Mouse (Mus musculus) spleen, postnatal 10 days (tissue): ENCODE measurements around the gene Agt.

Experiments
- DNase-seq, 2 experiments: peaks; one replicate each; pipeline ENCODE4 v3.0.0; 2021 to 2022; ENCODE audit warnings: low spot score in 2 of 2

Gene Agt

DNA sequence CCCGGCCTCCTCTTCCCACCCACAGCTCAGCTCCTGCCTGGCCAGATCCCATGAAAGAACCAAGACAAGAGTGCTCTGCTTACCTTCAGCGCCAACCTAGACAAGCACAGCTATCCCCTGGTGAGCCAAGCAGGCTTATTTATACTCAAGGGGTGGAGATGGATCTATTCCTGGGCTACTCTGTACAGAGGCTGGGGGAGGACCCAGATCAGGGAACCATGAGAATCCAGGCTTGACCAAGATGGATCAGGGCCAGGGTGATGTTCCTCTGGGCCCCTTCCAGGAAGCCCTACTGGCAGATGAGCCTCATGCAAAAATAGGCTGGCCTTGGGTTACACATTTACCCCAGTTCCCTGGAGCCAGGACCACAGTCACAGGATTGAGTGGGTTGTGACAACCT is at the start of gene Agt:
Agt (minus strand) TSS at position 114 of the 400 bp plus-strand sequence.
- DNase-seq = no peak

DNA sequence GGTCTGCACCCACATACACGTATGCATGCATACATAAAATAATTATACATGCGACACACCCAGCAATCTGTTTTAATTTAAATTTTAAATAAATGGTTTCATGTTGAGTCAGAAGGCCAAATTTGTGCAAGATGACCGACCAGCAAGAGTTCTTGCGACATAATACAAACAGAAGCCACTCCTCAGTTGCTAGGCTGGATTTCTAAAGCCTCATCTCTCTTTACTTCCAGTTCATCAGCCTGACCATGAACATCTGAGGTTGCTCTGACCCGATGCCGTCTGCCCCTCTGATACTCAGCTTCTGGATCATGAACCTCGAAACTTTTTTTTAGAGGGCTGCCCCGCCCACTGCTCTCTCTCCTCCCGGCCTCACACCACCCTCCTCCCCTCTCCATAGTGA is 48.7 kb upstream of the Agt start:
- DNase-seq = no peak

DNA sequence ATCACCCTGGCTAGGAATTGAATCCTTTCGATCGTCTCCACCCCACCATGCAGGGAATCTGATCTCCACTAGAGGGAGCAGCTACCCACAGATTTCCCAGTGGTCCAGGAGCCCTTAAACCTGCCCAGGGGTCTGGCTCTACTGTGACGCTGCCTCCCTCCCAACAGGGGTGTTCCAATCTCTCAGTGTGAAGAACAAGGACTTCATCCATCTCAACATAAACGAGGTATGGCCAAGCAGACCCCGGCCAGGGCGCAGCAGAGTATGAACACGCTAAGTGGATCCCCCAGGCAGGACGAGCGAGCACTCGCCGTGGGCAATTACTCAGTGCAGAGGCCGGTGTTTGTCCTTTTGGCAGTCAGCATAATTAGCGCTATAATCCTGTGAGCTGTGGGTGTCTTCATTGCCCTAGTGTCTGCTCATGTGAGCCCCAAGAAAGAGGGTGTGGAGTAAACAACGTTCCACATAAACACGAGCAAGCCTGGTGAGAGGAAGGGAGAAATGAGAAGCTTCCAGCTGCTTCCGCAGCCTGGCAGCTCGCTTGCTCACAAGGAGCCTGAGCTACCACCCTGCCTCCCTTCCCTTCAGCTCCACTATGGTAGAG is 47.9 kb upstream of the Agt start:
- peak; percentile 56 to 71 for DNase-seq

DNA sequence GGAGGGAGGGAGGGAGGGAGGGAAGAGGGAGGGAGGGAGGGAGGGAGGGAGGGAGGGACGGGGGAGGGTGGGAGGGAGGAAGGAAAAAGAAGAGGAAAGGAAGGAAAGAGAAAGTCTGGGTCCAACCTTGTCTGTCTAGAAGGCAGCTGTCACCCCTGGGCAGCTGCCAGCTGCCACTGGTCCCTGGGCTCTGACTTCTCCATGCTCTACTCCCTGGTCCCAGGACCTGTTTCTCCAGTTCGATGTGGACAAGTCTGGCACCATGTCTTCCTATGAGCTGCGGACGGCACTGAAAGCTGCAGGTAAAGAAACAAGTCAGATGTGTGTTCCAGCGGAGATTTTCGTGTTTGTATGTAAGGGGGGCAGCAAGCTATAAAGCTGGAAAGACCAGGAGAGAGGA is 44.8 kb upstream of the Agt start:
- DNase-seq = no peak

DNA sequence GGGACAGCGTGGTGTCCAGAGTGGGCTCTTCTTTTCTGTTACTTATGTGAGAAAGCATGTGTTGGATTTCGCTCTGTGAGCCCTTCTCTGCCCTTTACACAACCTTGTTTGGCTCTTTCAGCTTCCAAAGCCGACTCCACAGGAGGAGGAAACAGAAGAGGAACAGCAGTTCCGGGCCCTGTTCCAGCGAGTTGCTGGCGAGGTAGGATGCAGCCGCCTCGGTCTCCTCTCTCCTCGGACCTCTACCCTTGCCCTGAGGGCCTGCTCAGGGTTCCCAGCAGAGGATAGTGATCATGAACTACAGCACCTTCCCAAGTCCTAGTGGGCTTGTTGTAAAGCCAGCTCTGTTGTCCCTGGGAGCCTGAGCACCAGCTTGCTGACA is 39.5 kb upstream of the Agt start:
- no peak for DNase-seq

DNA sequence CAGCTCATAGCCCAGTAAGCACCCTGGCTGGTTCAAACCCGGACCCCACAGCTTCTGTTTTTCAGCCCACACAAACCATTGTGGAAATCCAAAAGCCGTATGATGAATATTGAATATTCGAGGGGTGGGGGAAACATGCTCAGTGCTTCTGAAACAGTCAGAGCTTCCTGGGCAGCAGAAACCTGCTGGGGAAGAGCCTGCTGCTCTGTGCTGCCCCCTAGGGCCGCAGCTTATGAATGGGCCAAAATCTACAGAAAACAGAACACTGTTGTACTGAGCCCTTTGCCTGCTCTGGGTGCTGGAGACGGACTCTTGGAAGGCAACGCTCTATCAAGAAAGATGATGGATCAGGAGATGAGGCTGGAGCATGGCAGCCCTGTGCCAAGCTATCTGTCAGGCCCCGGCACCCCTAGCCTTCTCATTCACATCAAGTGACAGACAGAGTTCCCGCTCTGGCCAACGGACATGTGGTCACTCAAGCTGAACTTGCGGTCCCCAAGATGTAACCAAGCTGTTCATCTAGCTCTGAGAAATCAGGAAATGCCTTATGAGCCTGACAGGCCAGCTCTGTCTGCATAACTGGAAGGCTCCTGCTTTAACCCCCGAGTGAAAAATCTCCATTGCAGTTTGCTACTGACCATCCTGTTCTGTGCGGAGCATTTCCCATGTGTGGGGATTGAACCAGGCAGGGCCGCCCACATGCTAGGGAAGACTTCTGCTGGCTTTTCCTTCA is 38.9 kb upstream of the Agt start:
- DNase-seq = peak in 1 of 2 experiments; percentile 33

DNA sequence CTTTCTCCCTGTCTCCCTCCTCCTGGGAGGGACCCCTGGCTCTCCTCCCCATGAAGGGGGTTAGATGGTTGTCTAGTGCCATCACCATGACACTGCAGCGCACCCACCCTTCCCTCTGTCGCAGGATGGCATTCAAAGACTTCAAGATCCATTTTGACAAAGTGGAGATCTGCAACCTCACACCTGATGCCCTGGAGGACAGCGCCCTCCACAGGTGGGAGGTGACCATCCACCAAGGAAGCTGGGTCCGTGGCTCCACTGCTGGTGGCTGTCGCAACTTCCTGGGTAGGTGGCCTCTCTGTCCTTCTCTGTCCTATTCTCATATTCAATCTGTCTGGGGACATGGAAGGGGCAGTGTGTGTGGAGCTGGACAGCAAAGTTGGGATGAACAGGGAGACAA is 34.6 kb upstream of the Agt start:
- no peak for DNase-seq

DNA sequence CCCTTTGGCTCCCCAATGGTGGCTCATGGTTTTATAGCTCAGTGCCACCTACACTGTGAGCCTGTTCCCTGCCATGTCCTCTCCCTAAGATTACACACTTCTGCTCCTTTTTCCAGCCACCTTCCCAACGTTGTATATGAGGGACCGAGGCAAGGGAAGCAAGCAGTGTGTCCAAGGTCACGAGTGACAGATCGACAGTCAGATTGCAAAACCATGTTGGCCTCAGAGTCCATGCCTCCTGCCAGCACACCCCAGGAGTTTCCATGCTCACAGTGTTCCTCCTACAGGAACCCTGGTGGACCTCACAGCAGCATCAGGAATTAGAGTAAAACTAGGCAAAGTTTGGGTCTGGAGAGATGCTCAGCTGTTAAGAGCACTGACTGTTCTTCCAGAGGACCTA is 19.9 kb upstream of the Agt start:
- DNase-seq = no peak

DNA sequence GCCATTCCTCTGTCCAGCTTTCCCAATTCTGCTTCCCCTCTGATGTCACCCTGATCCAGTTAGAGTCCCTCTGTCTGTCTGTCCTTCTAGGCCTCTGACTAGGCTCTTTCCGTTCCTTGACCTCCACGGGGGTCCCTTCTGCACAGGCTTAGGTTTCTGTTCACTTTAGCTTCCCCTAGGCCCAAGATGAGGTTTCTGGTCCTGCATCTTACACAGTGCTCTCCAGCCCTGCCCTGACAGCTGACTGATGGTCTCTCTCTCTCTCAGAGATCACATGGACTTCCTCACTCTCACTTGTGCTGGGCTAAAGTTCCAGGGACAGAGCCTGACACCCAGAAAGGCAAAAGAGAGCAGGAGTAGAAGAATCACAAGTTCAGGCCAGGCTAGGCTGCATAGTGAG is 17.1 kb upstream of the Agt start:
- no peak for DNase-seq

DNA sequence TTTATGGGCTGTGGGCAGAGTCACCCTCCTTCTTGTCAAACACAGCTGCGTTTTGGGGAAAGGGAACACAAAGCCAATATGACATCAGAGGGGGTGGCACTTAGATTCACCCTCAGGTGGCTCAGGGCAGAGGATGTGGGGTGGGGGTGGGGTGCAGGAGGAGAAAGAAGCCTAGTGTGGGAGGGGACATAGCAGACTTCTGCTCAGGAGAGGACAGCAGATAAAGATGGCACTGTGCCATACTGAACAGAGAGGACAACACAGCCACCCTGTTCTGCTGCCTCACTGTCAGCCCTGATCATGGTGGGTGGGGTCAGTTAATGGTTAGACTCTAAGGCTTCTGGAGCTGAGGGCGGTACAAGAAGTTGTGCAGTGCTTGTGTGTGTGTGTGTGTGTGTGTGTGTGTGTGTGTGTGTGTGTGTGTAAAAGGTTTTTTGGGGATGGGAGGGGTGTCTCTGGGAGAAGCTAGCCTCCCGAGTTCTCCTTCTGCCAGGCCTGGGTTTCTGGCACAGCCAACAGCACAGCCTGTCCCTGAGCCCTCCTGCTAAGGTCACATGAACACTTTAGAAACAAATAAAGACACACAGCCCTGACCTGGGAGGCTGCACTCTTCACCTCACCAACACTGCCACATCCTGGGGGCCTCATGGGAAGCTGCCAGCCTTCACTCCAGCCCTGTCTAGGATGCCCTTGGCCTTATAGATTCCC is 16.4 kb upstream of the Agt start:
- DNase-seq = no peak

DNA sequence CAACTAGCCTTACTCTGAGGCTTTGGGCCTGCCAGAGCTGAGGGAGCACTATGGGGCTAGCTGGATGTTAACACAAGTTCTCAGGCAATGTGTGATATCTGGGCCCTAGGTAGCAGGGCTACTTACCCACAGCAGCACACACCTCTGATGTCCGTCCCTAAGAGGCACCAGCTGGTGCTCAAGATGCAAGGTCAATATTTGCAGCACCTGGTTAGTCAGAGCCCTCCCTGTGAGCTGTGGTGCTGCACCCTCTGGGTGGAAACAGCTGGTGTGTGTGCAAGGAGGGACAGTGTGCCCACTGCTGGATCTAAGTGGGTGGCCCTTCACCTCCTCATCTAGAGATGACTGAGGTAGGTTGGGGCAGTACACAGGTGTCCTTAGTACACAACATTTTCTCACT is 7.2 kb upstream of the Agt start:
- DNase-seq = no peak

DNA sequence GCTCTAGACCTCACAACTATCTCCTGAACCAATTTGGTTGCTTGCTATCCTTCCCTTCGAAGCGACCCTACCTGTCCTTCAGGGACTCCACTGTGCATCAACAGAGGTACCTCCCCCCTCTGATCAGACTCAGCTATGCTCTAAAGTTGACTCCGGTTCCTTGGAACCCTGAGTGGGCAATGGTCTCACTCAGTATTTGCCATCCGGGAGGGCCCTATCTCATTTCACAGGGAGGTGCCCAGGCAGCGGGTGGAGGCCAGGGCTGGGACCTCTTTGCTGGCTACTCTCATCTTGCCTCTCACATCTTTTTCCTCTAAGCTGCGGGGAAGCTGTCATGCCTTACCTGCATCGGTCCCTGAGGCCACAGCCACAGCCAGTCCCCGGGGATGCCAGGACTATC is 6.3 kb upstream of the Agt start, which contains the start of gene Capn9:
Capn9 (plus strand) TSS at position 301 of the 400 bp plus-strand sequence.
- no peak for DNase-seq

DNA sequence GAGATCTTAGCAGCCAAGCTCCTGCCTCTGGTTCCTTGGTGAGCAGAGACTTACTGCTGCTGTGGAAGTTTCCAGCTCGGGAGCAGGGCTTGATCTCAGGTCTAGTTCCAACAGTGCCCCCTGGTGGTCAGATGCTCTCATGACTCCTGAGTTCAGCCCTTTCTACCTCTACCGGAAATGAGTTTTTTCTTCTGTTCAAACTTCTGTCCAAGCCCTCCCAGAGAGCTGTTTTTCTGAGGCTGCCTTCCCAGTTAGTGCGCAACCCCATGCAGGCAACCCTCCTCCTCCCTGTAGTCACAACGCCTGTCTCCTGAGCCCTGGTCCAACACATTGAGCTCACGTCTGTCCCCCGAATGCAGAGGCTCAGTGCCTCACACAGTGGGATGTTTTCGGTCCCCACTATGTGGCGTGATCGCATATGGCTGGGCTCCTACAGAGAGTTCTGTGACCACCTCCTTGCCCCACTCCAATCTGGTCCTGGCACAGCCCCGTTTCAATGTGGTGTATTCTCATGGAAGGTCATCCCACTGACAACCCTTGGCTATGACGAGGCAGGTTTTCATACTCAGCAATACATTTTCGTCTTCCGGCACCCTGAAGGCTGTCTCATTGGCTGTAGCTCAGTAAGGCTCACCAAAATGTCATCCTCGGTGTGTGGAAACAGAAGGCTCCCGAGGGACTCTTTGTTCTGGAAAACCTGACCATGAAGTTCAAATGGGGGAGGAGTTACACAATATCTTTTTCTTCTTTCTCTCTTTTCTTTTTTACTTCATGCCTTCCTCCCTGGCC is 4.2 kb upstream of the Agt start:
- DNase-seq = peak; percentile 75 to 89

DNA sequence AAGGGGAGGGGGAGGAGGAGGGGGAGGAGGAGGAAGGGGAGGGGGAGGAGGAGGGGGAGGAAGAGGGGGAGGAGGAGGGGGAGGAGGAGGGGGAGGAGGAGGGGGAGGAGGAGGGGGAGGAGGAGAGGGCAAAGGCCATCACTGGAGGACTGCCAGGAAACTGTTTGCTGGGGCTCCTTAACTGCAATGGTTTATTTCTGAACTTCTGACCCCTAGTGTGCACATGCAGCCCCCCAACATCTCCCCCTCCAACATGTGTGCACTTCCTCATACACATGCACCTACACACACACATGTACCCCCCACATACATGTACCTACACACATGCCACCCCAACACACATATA is 2.9 kb upstream of the Agt start:
- DNase-seq = no peak

DNA sequence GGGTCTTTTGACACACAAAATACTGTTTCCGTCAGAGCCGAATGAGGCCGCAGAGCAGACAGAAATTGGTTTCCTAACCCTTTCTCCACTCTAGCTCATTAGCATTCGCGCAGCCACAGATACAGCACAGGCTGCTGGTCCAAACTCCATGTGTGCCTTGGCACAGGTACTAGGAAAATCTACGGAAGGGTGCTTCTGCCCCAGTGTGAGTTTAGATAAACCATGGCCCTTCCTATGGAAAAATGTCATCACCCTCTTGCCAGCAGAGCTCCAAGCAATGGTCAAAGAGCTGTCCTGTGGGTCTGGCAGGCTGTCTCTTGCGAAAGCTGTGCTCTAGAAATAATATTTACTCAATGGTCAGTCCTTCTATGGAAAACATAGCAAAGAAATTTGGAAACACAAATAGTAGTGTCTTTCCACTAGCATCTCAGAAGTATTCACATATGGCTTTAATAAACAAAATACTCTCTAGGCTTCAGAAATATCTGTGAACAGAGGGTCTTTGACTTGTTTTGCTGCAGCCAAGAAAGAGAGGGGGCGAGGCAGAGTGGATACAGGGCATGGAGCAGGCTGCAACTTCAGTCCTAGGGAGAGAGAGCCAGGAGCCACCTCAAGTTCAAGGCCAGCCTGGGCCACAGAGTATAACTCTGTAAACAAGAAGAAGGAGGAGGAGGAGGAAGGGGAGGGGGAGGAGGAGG is 2.4 kb upstream of the Agt start:
- DNase-seq = no peak

DNA sequence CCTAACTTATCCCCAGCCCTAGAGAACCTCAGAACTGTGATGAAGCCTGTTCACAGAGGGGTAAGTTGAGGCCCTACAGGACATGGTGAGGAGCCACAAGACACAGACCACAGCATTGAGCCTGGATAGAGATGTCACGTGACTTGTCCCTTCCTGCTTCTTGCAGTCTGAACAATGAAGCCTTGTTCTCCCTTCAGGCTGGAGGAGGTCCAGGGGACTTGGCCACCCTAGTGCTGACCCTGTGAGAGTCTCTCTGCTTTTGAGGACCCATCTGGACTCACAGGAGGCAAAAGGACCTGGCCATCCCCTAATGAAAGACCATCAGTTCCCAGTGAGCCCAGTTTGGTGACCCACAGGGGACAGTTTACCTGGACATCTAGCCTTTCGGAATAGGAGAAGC is 406 bp downstream of the Agt start:
- DNase-seq = no peak

DNA sequence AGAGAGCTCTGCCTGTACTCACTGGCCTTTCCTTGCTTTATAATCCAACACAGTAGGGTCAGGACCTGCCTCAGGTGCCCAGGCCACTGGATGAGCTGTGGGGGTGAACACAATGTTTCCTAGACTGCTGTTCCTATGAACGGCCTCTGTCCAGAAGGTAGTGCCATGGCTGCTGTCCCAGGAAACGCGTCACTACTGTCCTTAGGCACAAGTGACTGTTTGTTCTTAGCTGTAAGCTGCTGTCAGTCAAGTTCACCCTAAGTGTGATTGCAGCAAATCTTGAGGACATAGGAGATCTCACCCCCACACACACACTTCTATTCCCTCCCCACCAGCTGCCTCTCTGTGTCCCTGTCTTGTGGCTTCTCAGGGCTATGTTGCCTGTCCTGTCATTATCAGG is 1.9 kb downstream of the Agt start:
- no peak for DNase-seq

DNA sequence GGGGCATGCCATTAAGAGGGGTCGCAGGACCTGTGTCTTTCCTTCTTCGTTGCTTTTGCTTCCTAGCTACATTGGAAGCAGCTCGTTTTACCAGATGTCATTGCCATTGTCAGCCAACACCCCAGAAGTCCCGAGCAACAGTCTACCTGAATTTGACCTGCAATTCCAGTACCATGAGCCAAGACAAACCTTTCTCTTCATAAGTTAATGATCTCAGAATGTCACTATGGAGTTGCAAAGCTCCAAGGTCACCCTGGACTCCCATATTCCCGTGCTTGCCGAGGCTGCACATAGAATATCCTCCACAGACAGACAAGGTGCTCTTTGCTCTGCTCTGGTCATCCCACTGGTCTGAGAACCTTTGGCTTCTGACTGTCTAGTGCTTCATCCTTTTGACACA is 2.4 kb downstream of the Agt start:
- DNase-seq = no peak

DNA sequence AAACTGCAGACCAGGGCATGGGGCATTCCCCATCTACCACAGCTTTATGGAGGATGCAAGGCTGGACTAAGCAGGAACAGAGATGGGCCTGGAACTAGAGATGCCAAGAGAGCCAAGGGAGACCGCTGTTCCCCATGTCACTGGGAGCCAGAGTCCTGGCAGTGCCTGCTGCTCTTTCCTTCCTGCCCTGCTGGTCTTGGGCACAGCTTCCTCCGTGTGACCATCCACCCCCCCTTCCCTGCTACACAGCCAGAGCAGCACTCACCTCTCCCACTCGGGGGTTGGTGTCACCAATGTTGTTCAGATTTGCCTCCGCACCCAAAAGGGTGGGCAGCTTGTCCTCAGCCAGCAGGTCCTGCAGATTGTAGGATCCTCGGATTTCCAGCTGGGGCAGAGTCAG is 12.0 kb downstream of the Agt start:
- no peak for DNase-seq

DNA sequence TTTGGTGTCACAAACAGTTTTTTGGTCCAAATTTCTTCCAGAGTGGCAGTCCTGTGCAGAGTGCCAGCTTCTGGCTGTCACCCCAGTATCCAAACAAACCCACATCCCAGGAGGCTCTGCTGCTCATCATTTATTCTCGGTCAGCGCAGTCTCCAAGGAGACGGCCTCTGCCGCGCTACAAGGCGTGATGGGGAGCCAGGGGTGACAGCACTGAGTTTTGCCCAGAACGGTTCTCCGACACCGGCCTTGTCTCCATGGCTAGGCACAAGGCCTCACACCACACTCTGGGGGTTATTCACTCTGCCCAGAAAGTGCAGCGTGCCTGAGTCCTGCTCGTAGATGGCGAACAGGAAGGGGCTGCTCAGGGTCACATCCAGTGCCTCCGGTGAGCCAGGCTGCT is 12.8 kb downstream of the Agt start:
- no peak for DNase-seq

DNA sequence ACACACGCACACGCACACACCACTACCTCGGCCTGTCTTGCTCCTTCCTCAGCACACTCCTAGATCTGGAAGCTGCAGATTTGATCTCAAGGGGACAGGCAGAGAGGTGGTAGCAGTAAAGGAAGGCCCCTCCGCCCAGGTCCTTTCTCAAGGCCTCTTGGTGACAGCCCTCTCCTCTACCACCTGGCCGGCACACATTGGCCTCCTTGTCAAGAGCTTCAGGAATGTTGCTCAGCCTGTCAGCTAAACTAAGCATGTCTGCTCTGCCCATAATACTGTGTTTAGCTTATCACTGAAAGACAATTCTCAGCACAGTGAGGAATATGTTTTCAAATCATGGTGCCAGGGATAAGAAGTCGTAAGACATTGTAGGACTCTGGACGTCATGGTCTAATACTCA is 13.3 kb downstream of the Agt start:
- DNase-seq = no peak
